Mouse (Mus musculus) left cerebral cortex, adult 18-20 months (tissue): ENCODE data around the gene Slfn2. TPM values are rescaled to one million over a fixed set of nuclear protein-coding genes. Genes with fewer than 3 reads are reported as not detected.
A peak's percentile ranks its signal among the peaks of the same experiment; 100 is the strongest.

Source experiments
- DNase-seq, 2 experiments: peaks; one replicate each; pipeline ENCODE4 v3.0.0; 2021 to 2022; ENCODE audit warnings: low spot score in 2 of 2, mixed read lengths in 1 of 2
- microRNA-seq, 2 experiments: library from miRNA; unstranded; fragments of <30 nt; microRNA quantifications; one replicate each; pipeline ENCODE4 v1.2.0; 2021
- total RNA-seq, 2 experiments: library from RNA; stranded (reverse); gene quantifications; 2 replicates each; pipeline ENCODE4 v1.2.3; 2021

Slfn2 gene
- total RNA-seq, 2 experiments from 2014 or later: 0.80 to 1.8 TPM

GRCm38 (mm10) chr11:83070321-83070970, 5.5 kb downstream of the Slfn2 start:
- DNase-seq: no peak

GRCm38 (mm10) chr11:83077714-83078422, 13.0 kb downstream of the Slfn2 start:
- no peak for DNase-seq

GRCm38 (mm10) chr11:83078423-83079140, 13.7 kb downstream of the Slfn2 start:
- DNase-seq: no peak

- no peak for DNase-seq
Observed at GRCm38 (mm10) chr11:83079487-83080199, 14.7 kb downstream of the Slfn2 start.

GRCm38 (mm10) chr11:83082741-83083473, 18.0 kb downstream of the Slfn2 start:
- no peak for DNase-seq

- no peak for DNase-seq
Observed at GRCm38 (mm10) chr11:83084161-83084560, 19.2 kb downstream of the Slfn2 start.

- DNase-seq: no peak
Observed at GRCm38 (mm10) chr11:83084761-83085160, 19.8 kb downstream of the Slfn2 start.

- peak; percentile 9 to 41 for DNase-seq
Observed at GRCm38 (mm10) chr11:83115138-83115537, 50.2 kb downstream of the Slfn2 start.

- no peak for DNase-seq
Observed at GRCm38 (mm10) chr11:83116597-83117227, 51.8 kb downstream of the Slfn2 start, which contains the start of gene Slfn1. Slfn1 (plus strand) TSS chr11:83116849.

- DNase-seq: no peak
Observed at GRCm38 (mm10) chr11:83118056-83118455, 53.1 kb downstream of the Slfn2 start.

Small RNA genes within 50 kb of the gene (microRNA-seq; reads per million reads assigned to microRNA genes)
- 0 reads per million in 2 experiments for gene Gm27598

Other genes with a start within 250 kb of the Slfn2 start
- 10 to 100 TPM; 11.1 to 11.2 TPM for gene Rffl, start 193.9 kb upstream of the Slfn2 start, total RNA-seq
- gene Rad51d, start 174.5 kb upstream of the Slfn2 start, total RNA-seq: 10 to 100 TPM; 17.5 to 21.0 TPM
- not detected for gene Fndc8, start 173.0 kb upstream of the Slfn2 start, total RNA-seq
- 10 to 100 TPM; 37.2 to 41.6 TPM for gene Nle1, start 156.7 kb upstream of the Slfn2 start, total RNA-seq
- gene Unc45b, start 154.6 kb upstream of the Slfn2 start, total RNA-seq: 1 to 10 TPM in 1 of 2 experiments, under 1 TPM in 1; 1.00 to 1.5 TPM
- 1 to 10 TPM; 2.4 to 4.2 TPM for gene Slfn5, start 113.8 kb upstream of the Slfn2 start, total RNA-seq
- gene Slfn9, start 73.3 kb upstream of the Slfn2 start, total RNA-seq: under 1 TPM; 0.21 to 0.28 TPM
- gene Slfn8, start 44.3 kb upstream of the Slfn2 start, total RNA-seq: under 1 TPM; 0.80 to 0.81 TPM
- not detected for gene Slfn1, start 51.7 kb downstream of the Slfn2 start, total RNA-seq
- not detected for gene Slfn4, start 110.1 kb downstream of the Slfn2 start, total RNA-seq
- gene Slfn3, start 126.2 kb downstream of the Slfn2 start, total RNA-seq: under 1 TPM; 0.40 to 0.66 TPM
- gene Slfn14, start 221.6 kb downstream of the Slfn2 start, total RNA-seq: under 1 TPM in 1 of 2 experiments, not detected in 1; 0.09 TPM
- 100 to 1,000 TPM; 280 to 293 TPM for gene Ap2b1, start 233.9 kb downstream of the Slfn2 start, total RNA-seq
- gene Pex12, start 237.5 kb downstream of the Slfn2 start, total RNA-seq: 10 to 100 TPM in 1 of 2 experiments, 1 to 10 TPM in 1; 7.0 to 10.1 TPM